Mouse (Mus musculus) liver, embryonic 14.5 days (tissue): ENCODE measurements around the gene Lamtor4. TPM values are rescaled to one million over a fixed set of nuclear protein-coding genes. Genes with fewer than 3 reads are reported as not detected.

Source experiments
- ATAC-seq: fragments of 200-750 bp; cut with Nextera tagmentation; 2 replicates; pipeline ENCODE4 v1.8.0; 2017; ENCODE audit warnings: moderate number of reproducible peaks, mild to moderate bottlenecking, moderate library complexity; ENCODE audit not compliant: insufficient read depth
- DNase-seq, 3 experiments: peaks; one replicate each; pipeline ENCODE4 v3.0.0-alpha.2; 2012 to 2013; ENCODE audit warnings: low read depth in 3 of 3, low spot score in 3 of 3
- H3K27ac ChIP-seq: fragments of 300-500 bp; sonication (generic); 2 replicates; pipeline ENCODE4 v1.5.1; 2014; ENCODE audit warnings: moderate library complexity, mild to moderate bottlenecking, control low read depth, inconsistent platforms
- H3K27me3 ChIP-seq: fragments of 300-500 bp; sonication (generic); 2 replicates; pipeline ENCODE4 v1.6.1; 2014; ENCODE audit warnings: mild to moderate bottlenecking, low read length, moderate library complexity; ENCODE audit not compliant: control insufficient read depth, insufficient read depth
- H3K36me3 ChIP-seq: fragments of 300-500 bp; sonication (generic); replicated peaks from 2 replicates; pipeline ENCODE4 v1.6.1; 2014; ENCODE audit warnings: low read depth; ENCODE audit not compliant: control insufficient read depth, insufficient read depth
- H3K4me1 ChIP-seq, 2 experiments: fragments of 200-500 bp in 1 of 2; fragments of 300-500 bp in 1 of 2; sonication (generic) in 1 of 2; replicated peaks; 2 replicates each; pipeline ENCODE4 v1.6.1; 2012 to 2014; ENCODE audit warnings: antibody characterized with exemption in 1 of 2, inconsistent platforms in 1 of 2, low read length in 1 of 2; ENCODE audit not compliant: control insufficient read depth in 2 of 2, insufficient read depth in 2 of 2
- H3K4me2 ChIP-seq: fragments of 300-500 bp; sonication (generic); 2 replicates; pipeline ENCODE4 v1.6.1; 2014; ENCODE audit warnings: low read depth, mild to moderate bottlenecking, control low read depth, moderate library complexity
- H3K4me3 ChIP-seq, 2 experiments: fragments of 200-500 bp in 1 of 2; fragments of 300-500 bp in 1 of 2; sonication (generic) in 1 of 2; 2 replicates each; pipeline ENCODE4 v1.5.1; 2012 to 2014; ENCODE audit warnings: low read depth in 2 of 2, low read length in 2 of 2, mild to moderate bottlenecking in 2 of 2, control low read depth in 1 of 2, inconsistent platforms in 1 of 2, moderate library complexity in 1 of 2; ENCODE audit not compliant: insufficient read depth in 1 of 2
- H3K9ac ChIP-seq: fragments of 300-500 bp; sonication (generic); replicated peaks from 2 replicates; pipeline ENCODE4 v1.6.1; 2014; ENCODE audit warnings: mild to moderate bottlenecking, control low read depth, moderate library complexity
- H3K9me3 ChIP-seq: fragments of 300-500 bp; sonication (generic); 2 replicates; pipeline ENCODE4 v1.6.1; 2016; ENCODE audit warnings: low read length, mixed read lengths; ENCODE audit not compliant: control insufficient read depth
- CTCF ChIP-seq: IDR thresholded peaks from 2 replicates; pipeline ENCODE4 v1.5.1; 2016; ENCODE audit warnings: antibody characterized with exemption, low read depth, control low read depth
- EP300 ChIP-seq: IDR thresholded peaks from 2 replicates; pipeline ENCODE4 v1.6.1; 2016; ENCODE audit warnings: antibody characterized with exemption, low read depth
- WGBS: fragments of 180-500 bp; shearing (Covaris S2); extraction: QIAGEN DNeasy Blood & Tissue Kit; methylation state at CpG from one replicate; pipeline ENCODE4 v1.1.7; 2014; ENCODE audit not compliant: insufficient replicate concordance; 5-methylcytosine and 5-hydroxymethylcytosine counted together
- polyA plus RNA-seq, 2 experiments: library from polyadenylated mRNA; depleted of rRNA in 1 of 2; stranded (reverse) in 1 of 2; unstranded in 1 of 2; fragments of >200 nt; fragmentation: Nextera tagmentation in 1 of 2; extraction: Ambion mirVana in 1 of 2; gene quantifications; 2 replicates each; pipeline versions ENCODE4 v1.2.1 to v1.2.3; 2012 to 2014

The Lamtor4 gene
- polyA plus RNA-seq, 2 experiments, result 35.6 to 36.3 TPM

GRCm38 (mm10) chr5:138228026-138228425 lies 27.3 kb upstream of the Lamtor4 start:
- TF ChIP-seq EP300, result no peak
- TF ChIP-seq CTCF, result peak; percentile 66
- Histone ChIP-seq H3K9me3 (no peaks in the 10 kb centered on the region), H3K4me3 (no peak overlapping the region), H3K9ac (no peak overlapping the region), H3K4me2 (no peak overlapping the region), H3K27me3 (no peaks in the 10 kb centered on the region), H3K27ac (no peak overlapping the region), H3K4me1 (peaks cover 0 to 3% of the 10 kb centered on the region in 2 experiments; a peak in 1 of 4 replicates), H3K36me3 (no peaks in the 10 kb centered on the region)
- WGBS, result 17% methylated on average over 3 of the region's 3 CpGs
- DNase-seq, result no peak
- ATAC-seq, result no peak

- no peak overlapping the region for H3K4me2 ChIP-seq
- H3K36me3 ChIP-seq, result no peaks in the 10 kb centered on the region
- H3K9ac ChIP-seq, result no peak overlapping the region
- no peaks in the 10 kb centered on the region for H3K27me3 ChIP-seq
- H3K9me3 ChIP-seq, result no peaks in the 10 kb centered on the region
- TF ChIP-seq CTCF (no peak), EP300 (no peak)
- WGBS, result 73% methylated on average over 3 of the region's 3 CpGs
- no peak overlapping the region for H3K4me3 ChIP-seq
- no peak overlapping the region for H3K27ac ChIP-seq
- no peak for DNase-seq
- peaks cover 0 to 3% of the 10 kb centered on the region in 2 experiments; a peak in 1 of 4 replicates for H3K4me1 ChIP-seq
- ATAC-seq, result no peak
Measured at GRCm38 (mm10) chr5:138229511-138229910, 25.8 kb upstream of the Lamtor4 start.

GRCm38 (mm10) chr5:138233778-138234177 lies 21.5 kb upstream of the Lamtor4 start:
- DNase-seq (no peak), ATAC-seq (no peak)
- no peaks in the 10 kb centered on the region for H3K4me1 ChIP-seq
- no peaks in the 10 kb centered on the region for H3K27me3 ChIP-seq
- no peak overlapping the region for H3K9ac ChIP-seq
- no peak for TF ChIP-seq CTCF
- TF ChIP-seq EP300, result no peak
- H3K4me2 ChIP-seq, result no peak overlapping the region
- H3K27ac ChIP-seq, result no peak overlapping the region
- no peak overlapping the region for H3K4me3 ChIP-seq
- H3K9me3 ChIP-seq, result no peaks in the 10 kb centered on the region
- no peaks in the 10 kb centered on the region for H3K36me3 ChIP-seq
- 69% methylated on average over 2 of the region's 2 CpGs for WGBS

GRCm38 (mm10) chr5:138234224-138234623 lies 21.1 kb upstream of the Lamtor4 start:
- no peak overlapping the region for H3K4me3 ChIP-seq
- TF ChIP-seq EP300, result no peak
- TF ChIP-seq CTCF, result no peak
- H3K27me3 ChIP-seq, result no peaks in the 10 kb centered on the region
- H3K9me3 ChIP-seq, result no peaks in the 10 kb centered on the region
- no peak overlapping the region for H3K9ac ChIP-seq
- H3K36me3 ChIP-seq, result no peaks in the 10 kb centered on the region
- no peaks in the 10 kb centered on the region for H3K4me1 ChIP-seq
- no peak for DNase-seq
- no peak overlapping the region for H3K27ac ChIP-seq
- H3K4me2 ChIP-seq, result no peak overlapping the region
- ATAC-seq, result no peak

- ATAC-seq, result no peak
- DNase-seq, result no peak
- Histone ChIP-seq H3K27ac (no peak overlapping the region), H3K9me3 (no peaks in the 10 kb centered on the region), H3K27me3 (no peaks in the 10 kb centered on the region), H3K4me3 (no peak overlapping the region), H3K4me2 (no peak overlapping the region), H3K36me3 (no peaks in the 10 kb centered on the region), H3K9ac (no peak overlapping the region), H3K4me1 (no peaks in the 10 kb centered on the region)
- TF ChIP-seq EP300 (no peak), CTCF (no peak)
- WGBS, result 6% methylated on average over 2 of the region's 2 CpGs
Measured at GRCm38 (mm10) chr5:138241511-138241910, 13.8 kb upstream of the Lamtor4 start.

- H3K4me2 ChIP-seq, result no peak overlapping the region
- H3K4me1 ChIP-seq, result peaks cover 3 to 4% of the 10 kb centered on the region in 2 experiments
- 75% methylated on average over 12 of the region's 12 CpGs for WGBS
- DNase-seq, result no peak
- no peak overlapping the region for H3K4me3 ChIP-seq
- no peaks in the 10 kb centered on the region for H3K27me3 ChIP-seq
- ATAC-seq, result no peak
- no peaks in the 10 kb centered on the region for H3K36me3 ChIP-seq
- H3K27ac ChIP-seq, result no peak overlapping the region
- TF ChIP-seq EP300 (no peak), CTCF (no peak)
- H3K9ac ChIP-seq, result no peak overlapping the region
- no peaks in the 10 kb centered on the region for H3K9me3 ChIP-seq
Measured at GRCm38 (mm10) chr5:138251144-138251543, 4.1 kb upstream of the Lamtor4 start.
